ENCODE assay signal across 17 mouse cellular contexts in the genomic region with DNA sequence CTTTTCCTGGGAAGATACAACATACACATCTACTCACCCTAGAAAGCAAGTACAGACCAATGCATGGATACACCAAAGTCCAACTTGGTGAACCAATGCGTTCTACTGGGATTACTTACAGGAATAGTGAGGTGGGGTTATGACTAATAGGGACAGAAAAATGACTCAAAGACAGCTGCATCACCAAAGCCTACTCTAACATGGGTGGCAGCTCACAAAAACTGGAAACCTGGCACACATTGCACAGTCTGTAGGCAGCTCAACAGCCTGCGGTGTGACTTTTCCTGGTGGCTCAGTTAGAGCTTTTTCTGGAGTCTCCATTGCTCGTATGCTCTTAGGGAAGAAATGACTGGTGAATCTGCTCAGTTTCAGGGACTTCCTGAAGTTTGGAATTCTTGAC. TPM values are rescaled to one million over a fixed set of nuclear protein-coding genes. Genes with fewer than 3 reads are reported as not detected.
"Had no signal": no experiment of that assay in that cellular context is flagged by ENCODE, and none has a peak within 500 bp of the region (broad histone marks: within the 10 kb centered on the region; RNA-seq: fewer than 3 reads in every experiment).

No protein-coding gene starts in this region.

- DNase-seq: kidney, adult 2 months; kidney, postnatal 25 days; layer of hippocampus, postnatal 36 days; lung, adult 18-20 months; lung, postnatal 10 days; lung, postnatal 36 days; midbrain, embryonic 14.5 days; right cerebral cortex, postnatal 25 days; thymus, adult 18-20 months; thymus, postnatal 36 days had no signal

RNA-seq across cellular contexts. Expression of gene 1700020L24Rik, which starts 31.3 kb away (rescaled TPM):
- total RNA-seq: layer of hippocampus, adult 2 months; layer of hippocampus, postnatal 10 days; layer of hippocampus, postnatal 36 days; left cerebral cortex, adult 2 months; left cerebral cortex, postnatal 10 days; liver, adult 2 months; midbrain, postnatal 0 days had no signal

RNA-seq across cellular contexts. Expression of gene Gas2l2, which starts 39.5 kb away (rescaled TPM):
- total RNA-seq: left cerebral cortex, adult 2 months; left cerebral cortex, postnatal 36 days; liver, adult 2 months had no signal

RNA-seq across cellular contexts. Expression of gene Heatr9, which starts 53.2 kb away (rescaled TPM):
- total RNA-seq: layer of hippocampus, adult 2 months; layer of hippocampus, postnatal 10 days; layer of hippocampus, postnatal 36 days; left cerebral cortex, adult 2 months; left cerebral cortex, postnatal 10 days; left cerebral cortex, postnatal 36 days; liver, adult 2 months; midbrain, postnatal 0 days had no signal
